ENCODE assay signal across 7 mouse cellular contexts in genomic region chr1:72255062-72255853, GRCm38 (mm10). TPM values are rescaled to one million over a fixed set of nuclear protein-coding genes. Genes with fewer than 3 reads are reported as not detected.
DNase-seq lines count a peak whose midpoint lies in the region; ATAC-seq and TF ChIP-seq lines count a peak whose summit lies in the region.

No protein-coding gene starts in this region.

- ATAC-seq in embryonic facial prominence, embryonic 15.5 days (ENCODE audit: insufficient number of reproducible peaks, low FRiP score, low TSS enrichment, low read depth), result peak; percentile 85

- H3K4me3 ChIP-seq in MEL (ENCODE audit: control insufficient read depth in 1 of 2, insufficient read depth in 1 of 2, low read depth in 2 of 2, low read length in 2 of 2), result no peak overlapping the region
- H3K4me3 ChIP-seq in embryonic facial prominence, embryonic 15.5 days (replicated peaks), result peak overlapping the region; percentile 48

- no peak; a peak in 1 of 4 replicates for TF ChIP-seq EP300 in MEL (IDR thresholded peaks at IDR 0.05; ENCODE audit: low read depth in 1 of 2, low read length in 2 of 2)

- peak overlapping the region; percentile 13 for H3K27ac ChIP-seq in MEL (ENCODE audit: control insufficient read depth, low read depth, low read length)
- peak overlapping the region; percentile 96 for H3K27ac ChIP-seq in embryonic facial prominence, embryonic 15.5 days (replicated peaks)

- H3K9ac ChIP-seq in MEL (ENCODE audit: control insufficient read depth, low read depth, low read length, poor library complexity, severe bottlenecking), result no peak overlapping the region
- H3K9ac ChIP-seq in embryonic facial prominence, embryonic 15.5 days, result no peak overlapping the region; the same call in 1 of the 2 replicates

- TF ChIP-seq POLR2A in MEL (IDR thresholded peaks at IDR 0.05; ENCODE audit: control insufficient read depth in 1 of 2, insufficient read depth in 1 of 2, low read depth in 1 of 2, low read length in 2 of 2, poor library complexity in 1 of 2), result peak; percentile 98 to 99

- H3K4me1 ChIP-seq in MEL (ENCODE audit: control insufficient read depth in 1 of 2, insufficient read depth in 2 of 2, low read length in 2 of 2), result 0 out of 4 replicates have a peak, but pooled peaks cover 0 to 10% of the 10 kb centered on the region in 2 experiments
- H3K4me1 ChIP-seq in embryonic facial prominence, embryonic 15.5 days, result peaks cover 23% of the 10 kb centered on the region; the same call in 1 of the 2 replicates

- H3K4me2 ChIP-seq in embryonic facial prominence, embryonic 15.5 days (replicated peaks), result peak overlapping the region; percentile 49

- H3K27me3 ChIP-seq in MEL (ENCODE audit: control insufficient read depth in 1 of 2, insufficient read depth in 2 of 2, low read length in 2 of 2), result no peaks in the 10 kb centered on the region
- no peaks in the 10 kb centered on the region for H3K27me3 ChIP-seq in embryonic facial prominence, embryonic 15.5 days

- peaks cover 3% of the 10 kb centered on the region; the same call in 1 of the 2 replicates for H3K79me2 ChIP-seq in MEL (ENCODE audit: control insufficient read depth, insufficient read depth, low read length, poor library complexity)

- DNase-seq in MEL (ENCODE audit: low read depth, low spot score), result peak; percentile 98
- peak; percentile 37 to 51 for DNase-seq in adrenal gland, postnatal 36 days
- peak; percentile 65 for DNase-seq in heart, postnatal 4 days
- peak; percentile 46 to 58 for DNase-seq in layer of hippocampus, postnatal 14 days (ENCODE audit: low spot score in 2 of 2)
- DNase-seq in lung, postnatal 4 days, result peak; percentile 51 to 59
- peak; percentile 66 to 83 for DNase-seq in right cerebral cortex, postnatal 10 days (ENCODE audit: low spot score in 2 of 2)

- no peak for TF ChIP-seq CTCF in MEL (IDR thresholded peaks at IDR 0.05 in 2 of 3, conservative IDR thresholded peaks at IDR 0.05 in 1 of 3; ENCODE audit: control insufficient read depth in 1 of 3, insufficient read depth in 1 of 3, low read depth in 2 of 3, low read length in 3 of 3, poor library complexity in 1 of 3, severe bottlenecking in 1 of 3)

- H3K9me3 ChIP-seq in MEL (replicated peaks; ENCODE audit: insufficient read depth, low read length), result no peaks in the 10 kb centered on the region
- H3K9me3 ChIP-seq in embryonic facial prominence, embryonic 15.5 days (replicated peaks), result no peaks in the 10 kb centered on the region

- no peak for TF ChIP-seq RAD21 in MEL (IDR thresholded peaks at IDR 0.05; ENCODE audit: low read depth, low read length)

- H3K36me3 ChIP-seq in MEL (ENCODE audit: control insufficient read depth in 1 of 2, insufficient read depth in 2 of 2, low read length in 2 of 2), result peaks cover 0 to 3% of the 10 kb centered on the region in 2 experiments; a peak in 2 of 4 replicates
- 0 out of 2 replicates have a peak, but pooled peaks cover 2% of the 10 kb centered on the region for H3K36me3 ChIP-seq in embryonic facial prominence, embryonic 15.5 days

- 3% methylated on average over 15 of the region's 15 CpGs for WGBS in embryonic facial prominence, embryonic 15.5 days

TF ChIP-seq in MEL, 35 proteins besides CTCF, POLR2A, EP300 and RAD21 (continues in another document):
- TF ChIP-seq POLR2AphosphoS5 (IDR thresholded peaks at IDR 0.05; ENCODE audit: borderline replicate concordance, low read depth, low read length), result peak; percentile 99
- no peak; the same call in 1 of the 2 replicates for TF ChIP-seq SIN3A (IDR thresholded peaks at IDR 0.05; ENCODE audit: low read length)
- TF ChIP-seq USF2 (IDR thresholded peaks at IDR 0.05; ENCODE audit: borderline replicate concordance in 1 of 2, insufficient read depth in 1 of 2, low read depth in 1 of 2, low read length in 2 of 2), result no peak
- no peak for TF ChIP-seq MEF2A (IDR thresholded peaks at IDR 0.05; ENCODE audit: extremely low read depth, insufficient replicate concordance, low read depth, low read length, poor library complexity, severe bottlenecking)
- peak; percentile 91 for TF ChIP-seq ETS1 (IDR thresholded peaks at IDR 0.05; ENCODE audit: low read depth, low read length)
- peak; percentile 74 for TF ChIP-seq HCFC1 (IDR thresholded peaks at IDR 0.05; ENCODE audit: low read depth, low read length)
- TF ChIP-seq CHD1 (IDR thresholded peaks at IDR 0.05; ENCODE audit: low read depth, low read length), result no peak
- TF ChIP-seq E2F4 (IDR thresholded peaks at IDR 0.05; ENCODE audit: borderline replicate concordance, low read depth, low read length), result no peak
- TF ChIP-seq NRF1 (IDR thresholded peaks at IDR 0.05; ENCODE audit: insufficient read depth, low read depth, low read length, poor library complexity, severe bottlenecking), result no peak
- no peak; the same call in 1 of the 2 replicates for TF ChIP-seq MAX (IDR thresholded peaks at IDR 0.05; ENCODE audit: low read length)
- TF ChIP-seq MAZ (IDR thresholded peaks at IDR 0.05; ENCODE audit: low read depth, low read length), result no peak
- no peak for TF ChIP-seq JUND (IDR thresholded peaks at IDR 0.05; ENCODE audit: low read depth, low read length)
- no peak; the same call in 1 of the 2 replicates for TF ChIP-seq MAFK (IDR thresholded peaks at IDR 0.05; ENCODE audit: borderline replicate concordance, low read depth, low read length)
- no peak for TF ChIP-seq CHD2 (IDR thresholded peaks at IDR 0.05; ENCODE audit: low read length)
- peak; percentile 91 for TF ChIP-seq TBP (IDR thresholded peaks at IDR 0.05; ENCODE audit: low read depth, low read length)
- TF ChIP-seq SMC3 (IDR thresholded peaks at IDR 0.05; ENCODE audit: low read depth, low read length), result peak; percentile 33
- TF ChIP-seq MXI1 (IDR thresholded peaks at IDR 0.05; ENCODE audit: low read depth, low read length), result peak; percentile 68
- peak; percentile 99 for TF ChIP-seq POLR2AphosphoS2 (IDR thresholded peaks at IDR 0.05; ENCODE audit: low read length)
- no peak for TF ChIP-seq ZKSCAN1 (IDR thresholded peaks at IDR 0.05; ENCODE audit: low read depth, low read length)
- no peak for TF ChIP-seq GATA1 (IDR thresholded peaks at IDR 0.05; ENCODE audit: low read depth, low read length)
- no peak for TF ChIP-seq ZNF384 (IDR thresholded peaks at IDR 0.05; ENCODE audit: low read depth, low read length)
- peak; percentile 15; the same call in 1 of the 2 replicates for TF ChIP-seq TAL1 (IDR thresholded peaks at IDR 0.05; ENCODE audit: low read length)
- TF ChIP-seq KAT2A (conservative IDR thresholded peaks at IDR 0.05; ENCODE audit: low read depth, low read length), result no peak
- peak; percentile 91 for TF ChIP-seq NELFE (IDR thresholded peaks at IDR 0.05; ENCODE audit: low read depth, low read length)
- TF ChIP-seq MYB (IDR thresholded peaks at IDR 0.05; ENCODE audit: low read depth, low read length), result peak; percentile 85; the same call in 1 of the 2 replicates
- TF ChIP-seq UBTF (IDR thresholded peaks at IDR 0.05; ENCODE audit: borderline replicate concordance, insufficient read depth, low read depth, low read length), result peak; percentile 86; the same call in 1 of the 2 replicates
- no peak for TF ChIP-seq BHLHE40 (IDR thresholded peaks at IDR 0.05; ENCODE audit: borderline replicate concordance, low read depth, low read length)
- no peak for TF ChIP-seq ELF1 (IDR thresholded peaks at IDR 0.05; ENCODE audit: low read depth, low read length)
- no peak for TF ChIP-seq GABPA (IDR thresholded peaks at IDR 0.05; ENCODE audit: low read depth, low read length)
- no peak for TF ChIP-seq USF1 (IDR thresholded peaks at IDR 0.05; ENCODE audit: low read depth, low read length)
- no peak for TF ChIP-seq ZC3H11A (IDR thresholded peaks at IDR 0.05; ENCODE audit: low read depth, low read length)
- peak; percentile 100 for TF ChIP-seq ZMIZ1 (IDR thresholded peaks at IDR 0.05; ENCODE audit: low read depth, low read length)
- TF ChIP-seq TCF12 (IDR thresholded peaks at IDR 0.05; ENCODE audit: low read depth, low read length), result no peak
- TF ChIP-seq MYC (IDR thresholded peaks at IDR 0.05; ENCODE audit: low read depth, low read length), result peak; percentile 93

RNA-seq across cellular contexts. Expression of gene Pecr, which starts 28.9 kb away (rescaled TPM):
- total RNA-seq in MEL (2012; rRNA removed), result 10.4 and 10.7 TPM in 2 replicates
- polyA plus RNA-seq in MEL (2012; ENCODE audit: insufficient read depth in 1 of 2, insufficient read length in 2 of 2, low read depth in 1 of 2, low replicate concordance in 2 of 2, missing spikeins in 1 of 2), result 10 to 100 TPM in 1 of 2 experiments, not detected in 1; 15.5 TPM
- total RNA-seq in adrenal gland, postnatal 36 days (2021), result 10 to 100 TPM; 21.8 to 28.2 TPM
- polyA plus RNA-seq in embryonic facial prominence, embryonic 15.5 days (2015; fragmentation: Nextera tagmentation; extraction: Ambion mirVana), result 35.6 and 37.1 TPM in 2 replicates
- total RNA-seq in heart, postnatal 4 days (2021), result 10 to 100 TPM; 11.7 to 12.1 TPM
- 1 to 10 TPM; 5.9 to 6.1 TPM for total RNA-seq in layer of hippocampus, postnatal 14 days (2021)

RNA-seq across cellular contexts. Expression of gene Tmem169, which starts 28.9 kb away (rescaled TPM):
- not detected in 2 replicates for total RNA-seq in MEL (2012; rRNA removed)
- under 1 TPM in 1 of 2 experiments, not detected in 1; 0.06 TPM for polyA plus RNA-seq in MEL (2012; ENCODE audit: insufficient read depth in 1 of 2, insufficient read length in 2 of 2, low read depth in 1 of 2, low replicate concordance in 2 of 2, missing spikeins in 1 of 2)
- total RNA-seq in adrenal gland, postnatal 36 days (2021), result under 1 TPM; 0.16 to 0.53 TPM
- 3.1 and 3.7 TPM in 2 replicates for polyA plus RNA-seq in embryonic facial prominence, embryonic 15.5 days (2015; fragmentation: Nextera tagmentation; extraction: Ambion mirVana)
- total RNA-seq in heart, postnatal 4 days (2021), result under 1 TPM; 0.12 to 0.16 TPM
- total RNA-seq in layer of hippocampus, postnatal 14 days (2021), result 10 to 100 TPM; 25.5 to 26.1 TPM

RNA-seq across cellular contexts. Expression of gene Mreg, which starts 43.2 kb away (rescaled TPM):
- not detected in 2 replicates for total RNA-seq in MEL (2012; rRNA removed)
- not detected for polyA plus RNA-seq in MEL (2012; ENCODE audit: insufficient read depth in 1 of 2, insufficient read length in 2 of 2, low read depth in 1 of 2, low replicate concordance in 2 of 2, missing spikeins in 1 of 2)
- total RNA-seq in adrenal gland, postnatal 36 days (2021), result 1 to 10 TPM; 1.2 to 1.8 TPM
- 9.8 and 10.4 TPM in 2 replicates for polyA plus RNA-seq in embryonic facial prominence, embryonic 15.5 days (2015; fragmentation: Nextera tagmentation; extraction: Ambion mirVana)
- 10 to 100 TPM; 17.7 to 21.1 TPM for total RNA-seq in heart, postnatal 4 days (2021)
- 1 to 10 TPM; 3.1 to 4.5 TPM for total RNA-seq in layer of hippocampus, postnatal 14 days (2021)

RNA-seq across cellular contexts. Expression of gene Xrcc5, which starts 52.0 kb away (rescaled TPM):
- 47.2 and 50.6 TPM in 2 replicates for total RNA-seq in MEL (2012; rRNA removed)
- polyA plus RNA-seq in MEL (2012; ENCODE audit: insufficient read depth in 1 of 2, insufficient read length in 2 of 2, low read depth in 1 of 2, low replicate concordance in 2 of 2, missing spikeins in 1 of 2), result 10 to 100 TPM in 1 of 2 experiments, not detected in 1; 32.7 TPM
- 10 to 100 TPM; 11.0 to 13.0 TPM for total RNA-seq in adrenal gland, postnatal 36 days (2021)
- polyA plus RNA-seq in embryonic facial prominence, embryonic 15.5 days (2015; fragmentation: Nextera tagmentation; extraction: Ambion mirVana), result 32.9 and 35.3 TPM in 2 replicates
- total RNA-seq in heart, postnatal 4 days (2021), result 10 to 100 TPM; 14.6 to 14.7 TPM
- 10 to 100 TPM; 12.3 to 13.1 TPM for total RNA-seq in layer of hippocampus, postnatal 14 days (2021)

Comparison
In these comparisons a context has a peak if more than half of its experiments do, and no peak if none do; other contexts are left out.
1. DNase-seq: peak in every context shown above with its lines; median percentile 98 in MEL; 74 in right cerebral cortex, postnatal 10 days; 65 in heart, postnatal 4 days; 55 in lung, postnatal 4 days; 52 in layer of hippocampus, postnatal 14 days; 44 in adrenal gland, postnatal 36 days.
2. RNA of gene Tmem169, which starts 28.9 kb away (total RNA-seq): 25.5 to 26.1 TPM in layer of hippocampus, postnatal 14 days; 0.16 to 0.53 TPM in adrenal gland, postnatal 36 days, 0.12 to 0.16 TPM in heart, postnatal 4 days and not detected in MEL; every median in the first group is over 10 times any median in the second.